Mouse (Mus musculus) forebrain, embryonic 11.5 days (tissue): ENCODE data around the gene Osbpl2. TPM values are rescaled to one million over a fixed set of nuclear protein-coding genes. Genes with fewer than 3 reads are reported as not detected.

ENCODE experiments used
- ATAC-seq: fragments of 200-750 bp; cut with Nextera tagmentation; replicated peaks from 2 replicates; pipeline ENCODE4 v1.8.0; 2017; ENCODE audit warnings: moderate TSS enrichment; ENCODE audit not compliant: low FRiP score
- DNase-seq: peaks from one replicate; pipeline ENCODE4 v3.0.0-alpha.2; 2017; ENCODE audit warnings: low spot score
- H3K27ac ChIP-seq: fragments of 300-500 bp; sonication (generic); 2 replicates; pipeline ENCODE4 v1.5.1; 2014; ENCODE audit warnings: low read depth, low read length
- H3K27me3 ChIP-seq: fragments of 300-500 bp; sonication (generic); 2 replicates; pipeline ENCODE4 v1.6.1; 2014; ENCODE audit warnings: mild to moderate bottlenecking, low read length, mixed read lengths; ENCODE audit not compliant: control insufficient read depth, insufficient read depth
- H3K36me3 ChIP-seq: fragments of 300-500 bp; sonication (generic); 2 replicates; pipeline ENCODE4 v1.6.1; 2014; ENCODE audit warnings: mild to moderate bottlenecking, low read length, moderate library complexity, mixed read lengths; ENCODE audit not compliant: control insufficient read depth, insufficient read depth
- H3K4me1 ChIP-seq: fragments of 300-500 bp; sonication (generic); replicated peaks from 2 replicates; pipeline ENCODE4 v1.6.1; 2014; ENCODE audit warnings: low read length, mixed read lengths; ENCODE audit not compliant: control insufficient read depth, insufficient read depth
- H3K4me2 ChIP-seq: fragments of 300-500 bp; sonication (generic); 2 replicates; pipeline ENCODE4 v1.6.1; 2014; ENCODE audit warnings: low read depth, mild to moderate bottlenecking, low read length, moderate library complexity, mixed read lengths; ENCODE audit not compliant: severe bottlenecking
- H3K4me3 ChIP-seq: fragments of 300-500 bp; sonication (generic); 2 replicates; pipeline ENCODE4 v1.5.1; 2014; ENCODE audit warnings: low read depth, low read length
- H3K9ac ChIP-seq: fragments of 300-500 bp; sonication (generic); 2 replicates; pipeline ENCODE4 v1.6.1; 2014; ENCODE audit warnings: low read length
- H3K9me3 ChIP-seq: fragments of 300-500 bp; sonication (generic); 2 replicates; pipeline ENCODE4 v1.6.1; 2016; ENCODE audit warnings: low read length, mixed read lengths; ENCODE audit not compliant: control insufficient read depth
- WGBS: fragments of 180-500 bp; shearing (Covaris S2); extraction: QIAGEN DNeasy Blood & Tissue Kit; methylation state at CpG from one replicate; pipeline ENCODE4 v1.1.7; 2014; 5-methylcytosine and 5-hydroxymethylcytosine counted together
- polyA plus RNA-seq: library from polyadenylated mRNA; unstranded; fragments of >200 nt; fragmentation: Nextera tagmentation; extraction: Ambion mirVana; gene quantifications from 2 replicates; pipeline ENCODE4 v1.2.1, GENCODE M21; 2014

The Osbpl2 gene
- polyA plus RNA-seq, 1 experiment from 2014 or later: 43.8 TPM

DNA sequence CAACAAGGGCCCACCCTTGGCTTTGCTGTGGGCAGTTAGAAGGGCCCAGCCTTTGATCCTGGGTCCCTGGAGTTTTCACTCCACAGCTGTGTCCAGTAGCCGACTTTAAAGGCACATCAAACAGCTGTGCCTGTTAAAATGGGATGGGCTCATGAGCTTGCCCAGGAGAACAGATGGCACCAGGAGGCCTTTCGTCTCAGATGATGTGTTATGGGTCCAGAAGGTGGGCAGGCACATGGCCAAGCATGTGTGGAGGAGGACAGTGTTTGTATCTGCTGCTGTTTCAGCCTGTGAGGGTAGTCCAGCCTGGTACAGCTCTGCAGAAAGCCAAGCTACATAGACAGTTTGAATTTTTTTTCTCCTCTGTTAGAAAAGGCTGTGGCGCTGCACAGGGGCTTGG, 35.7 kb downstream of the Osbpl2 start:
- no peak for ATAC-seq
- no peaks in the 10 kb centered on the region for H3K27me3 ChIP-seq
- H3K9me3 ChIP-seq: no peaks in the 10 kb centered on the region
- no peak overlapping the region for H3K4me2 ChIP-seq
- H3K9ac ChIP-seq: no peak overlapping the region
- no peak for DNase-seq
- no peak overlapping the region for H3K27ac ChIP-seq
- no peaks in the 10 kb centered on the region; the same call in 1 of the 2 replicates for H3K36me3 ChIP-seq
- H3K4me1 ChIP-seq: no peaks in the 10 kb centered on the region
- 74% methylated on average over 3 of the region's 3 CpGs for WGBS
- H3K4me3 ChIP-seq: no peak overlapping the region

GRCm38 (mm10) chr2:180158627-180159026, 39.5 kb downstream of the Osbpl2 start:
- DNase-seq (no peak), ATAC-seq (no peak)
- Histone ChIP-seq H3K4me1 (no peaks in the 10 kb centered on the region), H3K27me3 (no peaks in the 10 kb centered on the region), H3K9ac (no peak overlapping the region), H3K36me3 (no peaks in the 10 kb centered on the region; the same call in 1 of the 2 replicates), H3K4me3 (no peak overlapping the region), H3K27ac (no peak overlapping the region), H3K9me3 (no peaks in the 10 kb centered on the region), H3K4me2 (no peak overlapping the region)
- 88% methylated on average over 3 of the region's 3 CpGs for whole genome bisulfite sequencing

GRCm38 (mm10) chr2:180165855-180166254, 46.7 kb downstream of the Osbpl2 start:
- Histone ChIP-seq H3K27ac (no peak overlapping the region), H3K4me3 (no peak overlapping the region), H3K36me3 (no peaks in the 10 kb centered on the region), H3K27me3 (no peaks in the 10 kb centered on the region), H3K4me2 (no peak overlapping the region), H3K9ac (no peak overlapping the region), H3K4me1 (no peaks in the 10 kb centered on the region; the same call in 1 of the 2 replicates), H3K9me3 (no peaks in the 10 kb centered on the region)
- WGBS: 88% methylated on average over 2 of the region's 2 CpGs
- ATAC-seq (no peak), DNase-seq (no peak)

GRCm38 (mm10) chr2:180166869-180167268, 47.8 kb downstream of the Osbpl2 start:
- no peak overlapping the region for H3K27ac ChIP-seq
- H3K27me3 ChIP-seq: no peaks in the 10 kb centered on the region
- H3K4me2 ChIP-seq: no peak overlapping the region
- ATAC-seq (no peak), DNase-seq (no peak)
- 87% methylated on average over 2 of the region's 2 CpGs for WGBS
- H3K36me3 ChIP-seq: no peaks in the 10 kb centered on the region
- H3K9me3 ChIP-seq: no peaks in the 10 kb centered on the region
- H3K9ac ChIP-seq: no peak overlapping the region
- no peaks in the 10 kb centered on the region; the same call in 1 of the 2 replicates for H3K4me1 ChIP-seq
- no peak overlapping the region for H3K4me3 ChIP-seq

DNA sequence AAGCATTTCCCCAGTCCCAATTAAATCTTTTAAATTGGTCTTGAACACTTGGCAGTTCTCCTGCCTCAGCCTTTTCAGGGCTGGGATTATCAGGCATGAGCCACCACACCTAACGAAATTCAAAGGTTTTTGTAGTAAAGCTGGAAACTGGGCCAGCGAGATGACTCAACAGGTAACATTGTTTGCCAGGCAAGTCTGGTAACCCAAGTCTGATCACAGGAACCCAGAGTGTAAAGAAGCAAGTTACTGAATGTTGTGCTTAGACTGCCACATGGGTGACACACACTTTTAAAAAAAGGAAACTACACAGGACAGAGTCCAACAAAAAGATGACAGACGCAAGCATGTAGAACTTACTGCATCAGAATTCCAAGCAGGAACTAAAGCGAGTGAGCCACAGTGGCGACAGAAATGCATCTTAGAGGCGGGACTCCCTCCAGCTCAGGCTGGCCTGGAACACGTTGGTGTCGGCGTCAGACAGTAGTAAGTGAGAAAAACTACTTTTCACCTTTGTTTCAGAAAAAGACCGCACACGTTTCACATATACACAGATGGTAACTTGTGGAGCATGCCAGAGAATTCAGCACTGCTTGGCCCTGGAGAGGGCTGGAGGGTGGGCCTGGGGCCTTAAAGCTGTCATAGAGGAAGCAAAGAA, 51.2 kb downstream of the Osbpl2 start:
- Histone ChIP-seq H3K27me3 (no peaks in the 10 kb centered on the region), H3K4me3 (no peak overlapping the region), H3K9ac (no peak overlapping the region), H3K9me3 (no peaks in the 10 kb centered on the region), H3K27ac (no peak overlapping the region; the same call in 1 of the 2 replicates), H3K36me3 (no peaks in the 10 kb centered on the region; the same call in 1 of the 2 replicates), H3K4me2 (no peak overlapping the region), H3K4me1 (peaks cover 13% of the 10 kb centered on the region)
- ATAC-seq (no peak), DNase-seq (no peak)
- WGBS: 87% methylated on average over 11 of the region's 11 CpGs

DNA sequence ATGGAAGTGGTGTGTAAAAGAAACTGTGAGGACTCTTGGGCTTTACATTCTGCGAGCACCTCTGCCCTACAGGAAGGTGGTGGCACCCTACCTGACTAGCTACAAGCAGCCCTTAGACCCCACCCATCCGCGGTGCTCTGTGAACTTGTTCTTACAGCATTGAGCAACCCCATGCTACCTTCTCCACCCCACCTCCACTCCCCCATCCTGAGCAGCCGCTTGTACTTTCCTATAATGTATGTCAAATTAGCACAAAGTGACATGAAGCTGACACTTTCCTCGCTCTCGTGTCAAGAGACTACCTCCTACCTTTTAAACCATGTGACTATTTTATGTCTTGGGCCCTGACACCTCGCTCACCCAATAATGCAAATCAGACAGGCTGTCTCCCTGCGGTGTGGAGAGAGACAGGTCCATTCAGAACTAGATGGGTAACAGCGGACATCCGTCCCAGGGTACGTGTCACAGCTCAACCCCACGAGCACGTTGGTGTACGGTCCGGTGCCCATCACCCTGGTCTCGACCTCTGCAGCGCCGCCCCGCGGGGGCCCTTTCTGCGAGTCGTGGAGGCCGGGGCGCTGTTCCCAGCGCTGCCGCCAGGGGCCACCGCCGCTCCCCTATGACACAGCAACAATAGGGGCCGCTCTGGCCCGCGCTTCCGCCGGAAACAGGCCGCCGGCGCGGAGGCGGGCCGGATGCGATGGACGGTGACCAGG, 51.9 kb downstream of the Osbpl2 start, which contains the start of gene Adrm1:
Gene Adrm1 (plus strand): TSS at position 680 of the 716 bp plus-strand sequence.
- 6% methylated on average over 41 of the region's 41 CpGs for WGBS
- Histone ChIP-seq H3K4me1 (peaks cover 13% of the 10 kb centered on the region), H3K27ac (peak within 1 kb of the TSS; percentile 59), H3K36me3 (no peaks in the 10 kb centered on the region; the same call in 1 of the 2 replicates), H3K9me3 (no peaks in the 10 kb centered on the region), H3K4me3 (peak within 1 kb of the TSS; percentile 99), H3K4me2 (peak within 1 kb of the TSS; percentile 91), H3K9ac (peak within 1 kb of the TSS; percentile 93), H3K27me3 (no peaks in the 10 kb centered on the region)
- peak; percentile 99 for ATAC-seq
- peak; percentile 99 for DNase-seq

DNA sequence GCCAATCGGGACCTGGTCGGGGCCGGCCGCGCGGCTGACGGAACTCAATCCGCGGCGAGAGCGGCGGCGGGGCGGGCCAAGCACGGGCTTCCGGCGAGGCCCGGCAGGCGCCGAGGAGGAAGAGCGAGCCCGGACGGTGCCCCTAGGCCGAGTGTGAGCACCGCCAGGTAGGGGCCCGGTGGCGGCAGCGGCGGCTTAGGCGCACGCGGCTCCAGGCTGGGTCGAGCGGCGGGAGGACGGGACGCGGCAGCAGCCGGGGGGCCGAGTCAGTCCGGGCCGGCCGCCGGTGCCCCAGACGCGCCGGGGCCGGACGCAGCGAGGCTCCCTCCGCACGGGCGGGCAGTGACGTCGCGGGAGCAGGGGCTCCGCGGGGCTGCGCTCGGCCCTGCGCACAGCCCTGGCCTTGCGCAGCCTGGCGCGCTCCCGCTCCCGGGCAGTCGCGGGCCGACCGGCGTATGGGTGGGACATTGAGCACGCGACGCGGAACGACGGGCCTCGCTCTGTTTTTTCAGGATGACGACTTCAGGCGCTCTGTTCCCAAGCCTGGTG, 52.5 kb downstream of the Osbpl2 start:
- WGBS: under 1% methylated on average over 52 of the region's 80 CpGs
- H3K36me3 ChIP-seq: peaks cover 2% of the 10 kb centered on the region; the same call in 1 of the 2 replicates
- peak overlapping the region; percentile 99 for H3K4me3 ChIP-seq
- peak; percentile 76 for ATAC-seq
- H3K9ac ChIP-seq: peak overlapping the region; percentile 93
- peaks cover 13% of the 10 kb centered on the region for H3K4me1 ChIP-seq
- no peak for DNase-seq
- no peaks in the 10 kb centered on the region for H3K27me3 ChIP-seq
- H3K9me3 ChIP-seq: no peaks in the 10 kb centered on the region
- H3K27ac ChIP-seq: peak overlapping the region; percentile 59
- peak overlapping the region; percentile 91 for H3K4me2 ChIP-seq

- Histone ChIP-seq H3K27ac (no peak overlapping the region), H3K9ac (peak overlapping the region; percentile 93), H3K4me3 (peak overlapping the region; percentile 99), H3K4me2 (peak overlapping the region; percentile 91), H3K9me3 (no peaks in the 10 kb centered on the region), H3K27me3 (no peaks in the 10 kb centered on the region), H3K36me3 (peaks cover 6% of the 10 kb centered on the region; the same call in 1 of the 2 replicates), H3K4me1 (peaks cover 13% of the 10 kb centered on the region)
- no peak for ATAC-seq
- DNase-seq: no peak
- WGBS: 5% methylated on average over 7 of the region's 9 CpGs
These were observed 53.0 kb downstream of the Osbpl2 start for GRCm38 (mm10) chr2:180172152-180172551.
